Mouse (Mus musculus) layer of hippocampus, adult 8-10 months (tissue): ENCODE results near the gene Anks1b. TPM values are rescaled to one million over a fixed set of nuclear protein-coding genes. Genes with fewer than 3 reads are reported as not detected.
A peak's percentile ranks its signal among the peaks of the same experiment; 100 is the strongest.

ENCODE experiments used
- DNase-seq, 2 experiments: peaks; one replicate each; pipeline ENCODE4 v3.0.0; 2022; ENCODE audit warnings: low spot score in 2 of 2
- total RNA-seq, 4 experiments: library from RNA; stranded (reverse); gene quantifications; 2 replicates each; pipeline ENCODE4 v1.2.4; 2022

The Anks1b gene
- total RNA-seq, 4 experiments from 2014 or later: 427 to 543 (median 478) TPM

- DNase-seq: no peak
These were observed 1074.5 kb downstream of the Anks1b start for GRCm38 (mm10) chr10:90947608-90948373.

- DNase-seq: no peak
These were observed 1079.9 kb downstream of the Anks1b start for GRCm38 (mm10) chr10:90953103-90953709.

DNA sequence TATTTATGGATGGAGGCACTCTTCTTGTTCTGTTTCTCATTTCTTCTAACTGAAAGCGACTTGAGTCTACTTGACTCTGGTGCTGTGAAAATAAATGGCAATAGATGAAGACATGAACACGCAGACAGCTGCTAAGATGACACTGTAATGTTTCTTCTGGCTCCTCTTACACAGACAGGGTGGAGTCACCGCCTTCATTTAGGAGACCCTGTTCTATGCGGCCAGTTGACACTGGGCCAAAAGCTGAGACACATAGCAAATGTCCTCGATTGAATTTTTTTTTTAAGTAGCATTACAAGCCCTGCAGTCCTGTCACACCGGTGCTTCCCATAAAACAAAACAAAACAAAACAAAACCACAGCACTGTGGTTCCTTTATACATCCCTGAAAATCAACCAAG is 1080.5 kb downstream of the Anks1b start:
- DNase-seq: no peak

- DNase-seq: no peak
These were observed 1087.1 kb downstream of the Anks1b start for GRCm38 (mm10) chr10:90960374-90960773.

DNA sequence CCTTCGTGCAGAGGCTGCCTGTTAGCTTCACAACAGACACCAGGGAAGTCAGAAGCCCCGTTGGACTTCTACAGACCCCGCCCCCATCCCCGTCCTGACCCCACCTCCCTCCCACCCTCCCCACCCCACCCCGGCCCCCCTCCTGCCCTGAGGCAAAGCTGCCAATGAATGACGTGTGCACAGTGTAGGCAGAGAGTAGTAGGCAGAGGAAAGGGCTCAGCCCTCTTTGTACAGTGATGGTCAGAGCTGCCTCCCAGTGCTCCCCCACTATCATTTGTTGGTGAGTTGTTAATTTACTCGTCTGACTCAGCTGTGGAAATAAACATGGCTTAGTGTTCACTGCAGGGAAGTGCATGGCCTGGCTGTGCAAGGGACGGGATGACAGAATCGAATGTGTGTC is 1091.2 kb downstream of the Anks1b start:
- no peak for DNase-seq

GRCm38 (mm10) chr10:90965671-90966315 is 1092.5 kb downstream of the Anks1b start:
- DNase-seq: no peak

DNA sequence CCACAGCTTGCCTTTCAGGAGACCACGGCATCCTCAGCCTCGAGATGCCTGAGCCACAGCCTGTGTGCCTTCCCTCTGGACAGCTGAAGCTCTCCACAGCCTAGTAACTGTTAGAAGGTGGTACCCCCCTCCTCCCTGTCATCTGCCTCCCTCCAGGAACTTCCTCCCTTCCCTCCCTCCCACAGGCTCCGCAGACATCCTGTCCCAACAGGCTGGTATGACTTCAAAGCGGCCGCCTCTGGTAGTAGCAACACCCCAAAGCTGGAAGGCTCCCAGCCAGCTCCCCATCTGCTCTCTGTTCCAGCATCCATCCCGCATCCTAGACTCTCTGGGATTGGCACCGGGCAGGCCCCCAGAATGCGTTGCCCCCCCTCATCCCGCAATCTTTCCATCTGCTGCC is 1093.5 kb downstream of the Anks1b start:
- peak; percentile 90 to 91 for DNase-seq

GRCm38 (mm10) chr10:90968247-90968646 is 1094.9 kb downstream of the Anks1b start:
- DNase-seq: no peak

DNA sequence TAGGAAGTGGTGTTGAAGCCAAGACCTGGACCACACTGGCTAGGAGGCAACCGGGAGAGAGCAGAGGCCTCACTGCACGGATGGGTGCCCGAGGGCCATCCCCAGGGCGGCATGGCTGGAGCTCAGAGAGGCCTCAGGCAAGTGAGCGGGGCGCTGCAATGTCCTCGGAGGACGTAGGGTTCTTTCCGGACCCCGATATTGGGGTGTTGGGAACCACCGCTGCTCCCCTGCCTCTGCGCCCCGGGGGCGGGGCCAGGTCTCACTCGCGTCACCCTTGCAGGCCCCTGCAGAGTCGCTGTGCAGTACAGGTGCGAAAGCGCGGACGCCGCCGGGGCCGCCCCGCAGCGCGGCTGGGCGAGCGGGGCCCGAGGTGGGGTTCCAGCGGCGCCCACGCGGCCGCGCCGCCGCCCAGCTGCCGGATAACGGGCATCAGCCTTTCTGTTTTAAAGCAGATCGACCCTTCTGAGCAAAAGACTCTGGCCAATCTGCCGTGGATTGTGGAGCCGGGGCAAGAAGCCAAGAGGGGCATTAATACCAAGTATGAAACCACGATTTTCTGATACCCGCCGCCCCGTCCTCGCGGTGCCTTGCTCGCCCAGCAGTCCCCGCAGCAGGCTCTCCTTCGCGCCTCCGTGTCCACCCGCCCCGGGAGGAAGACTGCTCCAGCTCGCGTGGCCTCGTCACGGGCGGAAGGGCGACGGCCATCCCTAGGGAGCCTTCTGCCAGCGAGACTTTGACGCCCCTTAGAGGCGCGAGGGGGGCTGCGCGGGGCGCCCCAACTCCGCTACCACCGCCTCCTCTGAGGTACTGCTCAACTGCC is 1096.3 kb downstream of the Anks1b start:
- DNase-seq: no peak

- DNase-seq: no peak
These were observed 1097.3 kb downstream of the Anks1b start for GRCm38 (mm10) chr10:90970560-90970959.

GRCm38 (mm10) chr10:90974084-90974483 is 1100.8 kb downstream of the Anks1b start:
- no peak for DNase-seq

- DNase-seq: no peak
These were observed 1101.2 kb downstream of the Anks1b start for GRCm38 (mm10) chr10:90974491-90974890.

DNA sequence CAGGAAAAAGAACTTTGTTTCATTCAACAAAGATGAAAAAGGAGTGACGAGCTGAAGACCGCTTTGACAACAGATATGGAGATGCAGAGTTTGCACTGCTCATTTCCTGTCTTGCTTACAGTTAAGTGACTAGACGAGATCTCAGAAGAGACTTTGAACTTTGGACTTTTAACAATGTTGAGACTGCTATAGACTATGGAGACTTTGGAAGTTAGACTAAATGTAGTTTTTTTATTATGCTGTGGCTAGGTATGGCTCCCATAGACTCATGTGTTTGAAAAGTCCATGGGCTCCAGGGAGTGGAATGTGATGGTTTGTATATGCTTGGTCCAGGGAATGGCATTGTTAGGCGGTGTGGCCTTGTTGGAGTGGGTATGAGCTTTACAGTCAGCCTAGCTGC is 1108.5 kb downstream of the Anks1b start:
- DNase-seq: no peak

GRCm38 (mm10) chr10:90983046-90983445 is 1109.7 kb downstream of the Anks1b start:
- no peak for DNase-seq

DNA sequence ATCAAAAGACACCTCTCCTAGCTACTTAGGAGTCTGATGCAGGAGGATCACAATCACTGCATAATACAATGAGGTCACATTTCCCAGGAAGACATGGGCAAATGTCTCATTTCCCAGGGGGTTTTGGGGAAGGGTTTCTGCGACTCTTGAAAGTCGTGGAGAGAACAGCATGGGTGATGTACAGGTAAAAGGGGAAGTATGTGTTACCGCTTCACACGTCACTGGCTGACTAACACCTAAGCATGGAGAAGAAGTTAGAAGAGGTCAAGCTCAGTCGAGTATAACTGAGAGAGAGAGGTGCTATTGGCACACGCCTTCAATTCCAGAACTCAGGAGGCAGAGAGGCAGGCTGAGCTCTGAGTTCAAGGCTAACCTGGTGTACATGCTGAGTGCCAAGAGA is 1117.0 kb downstream of the Anks1b start:
- DNase-seq: no peak

DNA sequence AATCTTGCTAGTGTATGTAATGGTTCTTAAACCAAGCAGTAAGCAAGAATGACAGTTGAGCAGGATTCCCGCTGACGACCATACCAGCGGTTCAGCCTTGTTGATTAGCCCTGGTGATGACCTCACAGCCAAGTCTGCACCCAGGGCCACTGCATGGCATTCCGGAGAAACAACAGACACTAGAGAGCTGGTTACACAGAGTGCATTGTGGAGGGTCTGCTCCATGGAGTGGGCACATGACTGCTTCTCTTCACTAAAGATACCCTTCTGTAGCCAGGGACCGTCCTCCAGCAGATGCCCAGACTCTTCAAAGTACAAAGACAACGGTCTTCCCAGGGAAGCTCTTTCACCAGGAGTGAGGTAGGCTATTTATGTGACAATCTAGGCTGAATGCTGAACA is 1118.9 kb downstream of the Anks1b start:
- DNase-seq: no peak

DNA sequence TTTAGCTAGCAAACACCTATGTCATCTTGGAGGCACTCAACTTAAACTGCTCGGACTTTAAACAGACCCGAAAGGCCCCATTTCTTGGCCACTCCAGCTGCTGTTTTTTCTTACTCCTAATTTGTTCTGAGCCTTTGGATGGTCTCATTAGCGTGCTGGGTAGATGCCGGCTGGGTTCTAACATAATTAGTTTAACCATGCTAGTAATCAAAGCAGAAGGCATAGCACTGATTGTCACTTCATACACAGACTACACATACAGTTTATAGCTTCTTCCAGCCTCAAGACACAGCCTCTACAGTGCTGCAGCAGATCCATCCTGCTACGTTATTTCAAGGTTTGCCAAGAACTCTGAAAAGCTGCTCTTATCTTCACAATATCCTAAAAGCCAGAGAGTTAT is 1120.6 kb downstream of the Anks1b start:
- DNase-seq: no peak

DNA sequence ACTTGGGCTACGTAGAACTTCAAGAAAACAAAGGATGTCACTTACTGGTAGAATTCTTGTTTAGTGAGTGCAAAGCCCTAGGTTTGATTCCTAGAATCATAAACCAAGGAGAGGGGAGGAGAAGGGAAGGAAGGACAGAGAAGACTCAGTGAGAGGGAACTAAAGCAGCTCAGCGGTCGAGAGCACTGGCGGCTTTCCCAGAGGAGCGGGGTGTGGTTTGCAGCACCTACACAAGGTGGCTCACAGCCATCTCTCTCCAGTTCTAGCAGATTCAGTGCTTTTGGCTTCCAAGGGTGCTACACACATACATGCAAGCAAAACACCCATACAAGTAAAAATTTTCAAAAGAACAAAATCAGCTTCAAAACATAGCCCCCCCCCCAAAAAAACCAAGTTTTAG is 1126.6 kb downstream of the Anks1b start:
- DNase-seq: peak in 1 of 2 experiments; percentile 50

GRCm38 (mm10) chr10:91001421-91001820 is 1128.1 kb downstream of the Anks1b start:
- peak; percentile 42 to 52 for DNase-seq

- DNase-seq: no peak
These were observed 1132.7 kb downstream of the Anks1b start for GRCm38 (mm10) chr10:91005858-91006538.
